Comparison of ENCODE assay signal across 26 mouse cellular contexts in the genomic region with DNA sequence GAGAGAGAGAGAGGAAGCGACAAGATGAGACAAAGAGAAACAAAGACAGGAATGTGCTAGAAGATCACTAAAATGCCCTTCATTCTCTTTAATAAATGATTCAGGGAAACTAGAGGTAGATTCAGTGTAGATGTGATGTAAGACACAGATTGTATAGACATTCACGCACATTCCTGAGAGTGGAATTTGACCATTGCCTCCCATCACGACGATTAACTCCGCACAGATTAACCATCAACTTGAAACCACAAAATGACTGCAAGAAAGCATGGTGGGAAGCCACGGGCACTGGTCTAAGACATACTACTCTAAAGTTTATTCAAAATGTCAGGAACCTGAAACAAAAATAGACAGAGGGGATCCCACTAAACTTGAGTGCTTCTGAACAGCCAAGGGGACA. TPM values are rescaled to one million over a fixed set of nuclear protein-coding genes. Genes with fewer than 3 reads are reported as not detected.
DNase-seq lines count a peak whose midpoint lies in the region; ATAC-seq lines count a peak whose summit lies in the region.
"Had no signal": no experiment of that assay in that cellular context is flagged by ENCODE, and none has a peak within 500 bp of the region (broad histone marks: within the 10 kb centered on the region; RNA-seq: fewer than 3 reads in every experiment).

No protein-coding gene starts in this region.

- no peak for ATAC-seq in kidney, embryonic 14.5 days (ENCODE audit: low FRiP score, low TSS enrichment)
- ATAC-seq in kidney, embryonic 15.5 days (replicated peaks; ENCODE audit: low FRiP score) = 0 out of 2 replicates have a peak, but pooled peaks have one; percentile 29
- ATAC-seq in midbrain, embryonic 16.5 days = no peak
- ATAC-seq: forebrain, embryonic 15.5 days had no signal

- no peak overlapping the region for H3K4me3 ChIP-seq in kidney, embryonic 14.5 days (ENCODE audit: low read length)
- no peak overlapping the region for H3K4me3 ChIP-seq in kidney, embryonic 15.5 days (replicated peaks)
- H3K4me3 ChIP-seq in midbrain, embryonic 16.5 days (ENCODE audit: low read depth, low read length) = no peak overlapping the region
- H3K4me3 ChIP-seq: embryonic facial prominence, embryonic 12.5 days; forebrain, embryonic 15.5 days; heart, adult 2 months; heart, embryonic 15.5 days; hindbrain, embryonic 13.5 days had no signal

- H3K4me2 ChIP-seq in kidney, embryonic 14.5 days (replicated peaks; ENCODE audit: low read depth, low read length) = no peak overlapping the region
- no peak overlapping the region for H3K4me2 ChIP-seq in kidney, embryonic 15.5 days
- H3K4me2 ChIP-seq in midbrain, embryonic 16.5 days (ENCODE audit: low read length) = no peak overlapping the region
- H3K4me2 ChIP-seq: embryonic facial prominence, embryonic 12.5 days; forebrain, embryonic 15.5 days; heart, embryonic 11.5 days; heart, embryonic 15.5 days; hindbrain, embryonic 13.5 days had no signal

- H3K27ac ChIP-seq in kidney, embryonic 14.5 days (ENCODE audit: low read depth, low read length) = no peak overlapping the region
- peak overlapping the region; percentile 67 for H3K27ac ChIP-seq in kidney, embryonic 15.5 days
- H3K27ac ChIP-seq in midbrain, embryonic 16.5 days (ENCODE audit: low read length) = no peak overlapping the region
- H3K27ac ChIP-seq: embryonic facial prominence, embryonic 12.5 days; forebrain, embryonic 15.5 days; heart, adult 2 months; heart, embryonic 15.5 days; hindbrain, embryonic 13.5 days had no signal

- no peaks in the 10 kb centered on the region; the same call in 1 of the 2 replicates for H3K4me1 ChIP-seq in kidney, embryonic 14.5 days (ENCODE audit: control insufficient read depth, insufficient read depth, low read length)
- 0 out of 2 replicates have a peak, but pooled peaks cover 2% of the 10 kb centered on the region for H3K4me1 ChIP-seq in kidney, embryonic 15.5 days
- H3K4me1 ChIP-seq in midbrain, embryonic 16.5 days (ENCODE audit: control insufficient read depth, insufficient read depth, low read length) = no peaks in the 10 kb centered on the region
- H3K4me1 ChIP-seq: embryonic facial prominence, embryonic 12.5 days; forebrain, embryonic 15.5 days; heart, embryonic 15.5 days; hindbrain, embryonic 13.5 days had no signal

- no peak overlapping the region for H3K9ac ChIP-seq in kidney, embryonic 14.5 days (ENCODE audit: low read depth, low read length)
- no peak overlapping the region for H3K9ac ChIP-seq in kidney, embryonic 15.5 days
- no peak overlapping the region for H3K9ac ChIP-seq in midbrain, embryonic 16.5 days (ENCODE audit: low read depth, low read length)
- H3K9ac ChIP-seq: embryonic facial prominence, embryonic 12.5 days; forebrain, embryonic 15.5 days; heart, embryonic 15.5 days; hindbrain, embryonic 13.5 days had no signal

- intact Hi-C loops in gastrocnemius, postnatal 14 days (cut with DNase I; ENCODE audit: low total_unique reads) = no loop called here

- no peaks in the 10 kb centered on the region for H3K9me3 ChIP-seq in kidney, embryonic 14.5 days (ENCODE audit: control insufficient read depth, low read length)
- H3K9me3 ChIP-seq in kidney, embryonic 15.5 days (replicated peaks) = no peaks in the 10 kb centered on the region
- H3K9me3 ChIP-seq in midbrain, embryonic 16.5 days (replicated peaks; ENCODE audit: control insufficient read depth, low read length, poor library complexity, severe bottlenecking) = no peaks in the 10 kb centered on the region
- H3K9me3 ChIP-seq: embryonic facial prominence, embryonic 12.5 days; forebrain, embryonic 15.5 days; heart, embryonic 15.5 days; hindbrain, embryonic 13.5 days had no signal

- WGBS in kidney, embryonic 14.5 days = 75% methylated on average over 6 of the region's 6 CpGs
- 72% methylated on average over 6 of the region's 6 CpGs for WGBS in kidney, embryonic 15.5 days
- 85% methylated on average over 6 of the region's 6 CpGs for WGBS in midbrain, embryonic 16.5 days

- H3K36me3 ChIP-seq in kidney, embryonic 14.5 days (ENCODE audit: control insufficient read depth, insufficient read depth, low read length) = no peaks in the 10 kb centered on the region
- H3K36me3 ChIP-seq in kidney, embryonic 15.5 days = no peaks in the 10 kb centered on the region
- no peaks in the 10 kb centered on the region for H3K36me3 ChIP-seq in midbrain, embryonic 16.5 days (ENCODE audit: control insufficient read depth, insufficient read depth, low read length)
- H3K36me3 ChIP-seq: embryonic facial prominence, embryonic 12.5 days; forebrain, embryonic 15.5 days; heart, embryonic 15.5 days; hindbrain, embryonic 13.5 days had no signal

- DNase-seq in kidney, adult 11 months = peak; percentile 52
- DNase-seq in kidney, postnatal 14 days = peak; percentile 60
- DNase-seq in T-cell, adult 2 months (ENCODE audit: low spot score) = no peak
- no peak for DNase-seq in embryo, embryonic 10.5 days (ENCODE audit: low spot score)
- no peak for DNase-seq in gastrocnemius, postnatal 14 days
- DNase-seq: adrenal gland, adult 8-10 months; adrenal gland, postnatal 36 days; cerebellum, adult 2 months; cerebellum, postnatal 14 days; gastrocnemius, postnatal 10 days; heart, adult 2 months; heart, postnatal 14 days had no signal

- H3K27me3 ChIP-seq in kidney, embryonic 14.5 days (ENCODE audit: control insufficient read depth, insufficient read depth, low read length) = no peaks in the 10 kb centered on the region
- no peaks in the 10 kb centered on the region for H3K27me3 ChIP-seq in kidney, embryonic 15.5 days
- H3K27me3 ChIP-seq in midbrain, embryonic 16.5 days (ENCODE audit: control insufficient read depth, insufficient read depth, low read depth, low read length) = no peaks in the 10 kb centered on the region
- H3K27me3 ChIP-seq: embryonic facial prominence, embryonic 12.5 days; forebrain, embryonic 15.5 days had no signal

RNA-seq across cellular contexts. Expression of gene Gm17416, which starts 1.2 kb away (rescaled TPM):
- not detected in 2 replicates for polyA plus RNA-seq in kidney, embryonic 14.5 days (2014; fragmentation: Nextera tagmentation; extraction: Ambion mirVana)
- polyA plus RNA-seq in kidney, embryonic 15.5 days (2015; fragmentation: Nextera tagmentation; extraction: Ambion mirVana) = not detected in 2 replicates
- not detected for total RNA-seq in gastrocnemius, postnatal 14 days (2021)
- polyA plus RNA-seq in midbrain, embryonic 16.5 days (2015; fragmentation: Nextera tagmentation; extraction: Ambion mirVana) = not detected in 2 replicates
- total RNA-seq: adrenal gland, adult 8-10 months; adrenal gland, postnatal 36 days; common myeloid progenitor, adult 5-6 weeks; gastrocnemius, postnatal 10 days; heart, adult 2 months; heart, postnatal 14 days; hematopoietic stem cell, adult 5-6 weeks; MEL had no signal
- polyA plus RNA-seq: C2C12; cerebellum, adult 2 months; embryonic facial prominence, embryonic 12.5 days; forebrain, embryonic 11.5 days; forebrain, embryonic 15.5 days; frontal cortex, adult 2 months; heart, adult 2 months; heart, embryonic 11.5 days; heart, embryonic 15.5 days; hindbrain, embryonic 13.5 days had no signal

RNA-seq across cellular contexts. Expression of gene Defb21, which starts 2.2 kb away (rescaled TPM):
- polyA plus RNA-seq in kidney, embryonic 14.5 days (2014; fragmentation: Nextera tagmentation; extraction: Ambion mirVana) = not detected in 2 replicates
- not detected in 2 replicates for polyA plus RNA-seq in kidney, embryonic 15.5 days (2015; fragmentation: Nextera tagmentation; extraction: Ambion mirVana)
- total RNA-seq in gastrocnemius, postnatal 14 days (2021) = not detected
- polyA plus RNA-seq in midbrain, embryonic 16.5 days (2015; fragmentation: Nextera tagmentation; extraction: Ambion mirVana) = not detected in 2 replicates
- total RNA-seq: adrenal gland, adult 8-10 months; adrenal gland, postnatal 36 days; common myeloid progenitor, adult 5-6 weeks; gastrocnemius, postnatal 10 days; heart, adult 2 months; heart, postnatal 14 days; hematopoietic stem cell, adult 5-6 weeks; MEL had no signal
- polyA plus RNA-seq: C2C12; cerebellum, adult 2 months; embryonic facial prominence, embryonic 12.5 days; forebrain, embryonic 11.5 days; forebrain, embryonic 15.5 days; frontal cortex, adult 2 months; heart, adult 2 months; heart, embryonic 11.5 days; heart, embryonic 15.5 days; hindbrain, embryonic 13.5 days had no signal

RNA-seq across cellular contexts. Expression of gene Defb19, which starts 9.8 kb away (rescaled TPM):
- polyA plus RNA-seq in kidney, embryonic 14.5 days (2014; fragmentation: Nextera tagmentation; extraction: Ambion mirVana) = not detected in 2 replicates
- 4.4 and 4.8 TPM in 2 replicates for polyA plus RNA-seq in kidney, embryonic 15.5 days (2015; fragmentation: Nextera tagmentation; extraction: Ambion mirVana)
- not detected for total RNA-seq in gastrocnemius, postnatal 14 days (2021)
- polyA plus RNA-seq in midbrain, embryonic 16.5 days (2015; fragmentation: Nextera tagmentation; extraction: Ambion mirVana) = not detected in 2 replicates
- total RNA-seq: adrenal gland, adult 8-10 months; common myeloid progenitor, adult 5-6 weeks; gastrocnemius, postnatal 10 days; heart, adult 2 months; heart, postnatal 14 days; hematopoietic stem cell, adult 5-6 weeks; MEL had no signal
- polyA plus RNA-seq: C2C12; cerebellum, adult 2 months; embryonic facial prominence, embryonic 12.5 days; forebrain, embryonic 11.5 days; forebrain, embryonic 15.5 days; frontal cortex, adult 2 months; hindbrain, embryonic 13.5 days had no signal

RNA-seq across cellular contexts. Expression of gene Defb45, which starts 28.9 kb away (rescaled TPM):
- polyA plus RNA-seq in kidney, embryonic 14.5 days (2014; fragmentation: Nextera tagmentation; extraction: Ambion mirVana) = not detected in 2 replicates
- polyA plus RNA-seq in kidney, embryonic 15.5 days (2015; fragmentation: Nextera tagmentation; extraction: Ambion mirVana) = not detected in 2 replicates
- total RNA-seq in gastrocnemius, postnatal 14 days (2021) = not detected
- not detected in 2 replicates for polyA plus RNA-seq in midbrain, embryonic 16.5 days (2015; fragmentation: Nextera tagmentation; extraction: Ambion mirVana)
- total RNA-seq: adrenal gland, adult 8-10 months; adrenal gland, postnatal 36 days; common myeloid progenitor, adult 5-6 weeks; gastrocnemius, postnatal 10 days; heart, adult 2 months; heart, postnatal 14 days; hematopoietic stem cell, adult 5-6 weeks; MEL had no signal
- polyA plus RNA-seq: C2C12; cerebellum, adult 2 months; embryonic facial prominence, embryonic 12.5 days; forebrain, embryonic 11.5 days; forebrain, embryonic 15.5 days; frontal cortex, adult 2 months; heart, adult 2 months; heart, embryonic 11.5 days; heart, embryonic 15.5 days; hindbrain, embryonic 13.5 days had no signal

RNA-seq across cellular contexts. Expression of gene Defb29, which starts 30.4 kb away (rescaled TPM):
- polyA plus RNA-seq in kidney, embryonic 14.5 days (2014; fragmentation: Nextera tagmentation; extraction: Ambion mirVana) = 0.66 TPM in 1 of 2 replicates, not detected in the other
- 0.90 and 1.6 TPM in 2 replicates for polyA plus RNA-seq in kidney, embryonic 15.5 days (2015; fragmentation: Nextera tagmentation; extraction: Ambion mirVana)
- total RNA-seq in gastrocnemius, postnatal 14 days (2021) = not detected
- not detected in 2 replicates for polyA plus RNA-seq in midbrain, embryonic 16.5 days (2015; fragmentation: Nextera tagmentation; extraction: Ambion mirVana)
- total RNA-seq: adrenal gland, adult 8-10 months; adrenal gland, postnatal 36 days; common myeloid progenitor, adult 5-6 weeks; gastrocnemius, postnatal 10 days; heart, adult 2 months; heart, postnatal 14 days; hematopoietic stem cell, adult 5-6 weeks; MEL had no signal
- polyA plus RNA-seq: C2C12; cerebellum, adult 2 months; embryonic facial prominence, embryonic 12.5 days; forebrain, embryonic 11.5 days; forebrain, embryonic 15.5 days; frontal cortex, adult 2 months; heart, adult 2 months; heart, embryonic 11.5 days; heart, embryonic 15.5 days; hindbrain, embryonic 13.5 days had no signal

Comparison
In these comparisons a context has a peak if more than half of its experiments do, and no peak if none do; other contexts are left out.
1. DNase-seq: peak in kidney, adult 11 months (single experiment) and kidney, postnatal 14 days (single experiment); none in T-cell, adult 2 months (single experiment), embryo, embryonic 10.5 days (single experiment) and gastrocnemius, postnatal 14 days (single experiment).